Mouse (Mus musculus) Muller cell, postnatal 12 days (primary cell): ENCODE data around the gene Specc1.
A peak's percentile ranks its signal among the peaks of the same experiment; 100 is the strongest.

Experiments
- DNase-seq: peaks from one replicate; pipeline ENCODE4 v3.0.0-alpha.2; 2015; ENCODE audit errors: inconsistent ontology term

Specc1 gene

GRCm38 (mm10) chr11:61967034-61967433 lies 10.5 kb downstream of the Specc1 start:
- no peak for DNase-seq

GRCm38 (mm10) chr11:61968875-61969274 lies 12.3 kb downstream of the Specc1 start:
- DNase-seq: no peak

DNA sequence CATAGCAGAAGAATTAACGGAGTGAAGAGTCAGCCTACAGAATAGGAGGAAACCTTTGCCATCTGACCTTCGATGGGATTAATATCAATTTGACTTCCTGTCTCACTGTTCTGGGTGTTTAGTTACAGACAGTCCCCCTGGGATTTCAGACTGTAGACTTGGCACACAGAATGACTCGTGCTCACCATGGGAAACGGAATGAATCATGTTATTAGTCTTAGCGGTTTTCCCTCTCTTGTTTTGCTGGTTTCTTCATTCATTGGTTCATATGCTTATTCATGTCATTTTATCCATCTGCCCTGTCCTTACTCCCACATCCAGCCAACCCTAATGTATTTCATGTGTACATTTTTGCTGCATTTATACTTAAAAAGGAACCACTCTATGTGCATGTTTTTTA lies 14.3 kb downstream of the Specc1 start:
- peak; percentile 29 for DNase-seq

DNA sequence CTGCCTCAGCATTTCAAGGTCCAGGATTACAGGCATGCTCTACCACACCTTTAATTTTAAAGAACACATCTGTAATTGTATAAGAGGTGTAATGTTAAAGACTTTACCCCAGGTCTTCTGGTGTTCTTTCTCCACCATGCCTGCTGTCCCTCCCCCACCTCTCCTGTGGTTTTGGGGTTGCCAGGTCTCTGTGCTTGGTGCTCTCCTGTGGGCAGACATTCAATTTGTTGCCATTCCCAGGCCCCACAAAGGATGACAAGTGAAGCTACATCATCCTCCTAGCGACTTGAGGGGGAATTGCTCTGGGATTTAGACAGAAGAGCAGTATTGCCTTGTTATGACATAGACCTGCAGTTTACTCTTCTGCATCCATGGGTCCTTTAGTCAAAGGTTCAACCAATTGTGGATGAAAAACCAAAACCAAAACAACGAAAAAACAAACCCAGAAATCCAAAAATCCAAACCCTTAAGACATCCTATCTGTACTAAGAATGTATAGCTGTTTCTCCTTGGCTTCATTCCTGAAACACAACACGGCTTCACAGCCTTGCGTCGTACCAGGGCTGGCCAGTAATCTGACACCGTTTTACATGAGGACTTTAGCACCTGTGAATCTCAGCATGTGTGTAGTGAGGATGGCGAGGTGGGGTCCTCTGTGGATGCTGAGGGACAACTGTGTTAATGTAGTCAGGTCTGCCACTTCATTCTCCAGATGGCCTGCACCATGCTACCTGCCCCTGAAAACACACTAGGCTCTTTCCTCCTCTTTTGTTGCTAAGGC lies 15.1 kb downstream of the Specc1 start:
- DNase-seq: no peak

DNA sequence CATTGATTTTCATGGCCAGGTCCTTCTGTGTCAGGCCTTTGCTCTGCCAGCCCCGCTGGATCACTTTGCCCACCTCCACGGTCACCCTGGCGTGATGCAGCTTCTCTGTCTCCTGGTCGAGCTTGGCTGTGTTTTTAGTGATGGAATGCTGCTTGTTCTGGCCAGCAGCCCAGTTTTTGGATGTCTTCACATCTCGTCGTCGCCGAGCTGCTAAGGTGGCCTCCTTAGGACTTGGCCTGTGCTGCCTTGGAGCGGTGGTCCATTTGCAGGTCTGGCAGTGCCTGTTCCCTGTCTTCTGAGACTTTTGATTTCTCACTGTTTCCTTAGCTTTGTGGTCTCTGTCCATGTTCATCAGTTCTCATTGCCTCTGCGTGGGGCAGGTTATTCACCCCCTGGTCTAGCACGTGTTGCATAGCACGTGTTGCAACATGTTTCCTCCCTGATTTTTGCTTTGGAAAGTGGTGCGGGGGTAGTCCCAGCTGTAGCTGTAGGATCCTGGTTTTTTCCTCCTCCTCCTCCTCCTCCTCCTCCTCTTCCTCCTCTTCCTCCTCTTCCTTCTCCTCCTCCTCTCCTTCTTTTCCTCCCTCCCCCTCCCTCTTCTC lies 17.6 kb downstream of the Specc1 start:
- no peak for DNase-seq

- no peak for DNase-seq
Measured at GRCm38 (mm10) chr11:61975783-61976182, 19.2 kb downstream of the Specc1 start.

GRCm38 (mm10) chr11:61981285-61981684 lies 24.7 kb downstream of the Specc1 start:
- no peak for DNase-seq

DNA sequence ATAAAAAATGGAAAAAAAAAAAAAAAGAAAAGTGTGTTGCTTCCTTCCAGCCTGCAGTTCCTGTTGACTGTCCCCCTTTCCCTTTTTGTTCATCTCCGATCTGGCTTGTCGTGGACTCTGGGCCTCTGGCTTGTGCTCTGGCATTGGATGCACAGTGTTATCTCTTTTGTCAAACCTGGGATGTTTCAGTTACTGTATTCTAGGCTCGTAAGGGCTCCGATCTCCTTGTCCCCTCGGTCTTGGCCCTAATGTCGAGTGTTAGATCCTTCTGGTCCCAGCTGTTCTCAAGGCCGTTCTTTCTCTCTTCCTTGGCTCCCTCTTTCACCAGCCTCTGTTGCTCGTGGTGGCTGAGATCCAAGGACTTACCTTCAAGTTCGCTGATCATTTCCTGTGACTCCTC lies 26.3 kb downstream of the Specc1 start:
- no peak for DNase-seq

GRCm38 (mm10) chr11:61986939-61987338 lies 30.4 kb downstream of the Specc1 start:
- DNase-seq: no peak

- no peak for DNase-seq
Measured at GRCm38 (mm10) chr11:61989647-61990046, 33.1 kb downstream of the Specc1 start.

DNA sequence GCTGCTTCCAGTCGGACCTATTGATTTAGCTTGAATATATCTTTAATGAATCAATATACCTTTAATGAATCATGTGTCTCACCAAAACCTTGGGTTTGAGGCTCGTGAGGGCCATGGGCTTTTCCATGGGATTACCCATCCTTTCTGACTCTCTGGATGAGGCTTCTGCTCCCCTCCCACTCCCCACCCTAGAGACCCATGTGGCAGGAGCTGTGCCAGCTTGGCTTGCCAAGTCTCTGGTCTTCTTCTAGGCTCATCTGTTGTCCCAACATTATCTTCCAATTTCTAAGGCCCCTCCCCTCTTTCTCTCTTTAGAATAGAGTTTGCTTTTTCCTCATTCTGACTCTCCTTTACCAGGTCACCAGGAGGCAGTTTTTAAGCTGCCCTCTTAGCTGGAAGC lies 35.0 kb downstream of the Specc1 start:
- no peak for DNase-seq

DNA sequence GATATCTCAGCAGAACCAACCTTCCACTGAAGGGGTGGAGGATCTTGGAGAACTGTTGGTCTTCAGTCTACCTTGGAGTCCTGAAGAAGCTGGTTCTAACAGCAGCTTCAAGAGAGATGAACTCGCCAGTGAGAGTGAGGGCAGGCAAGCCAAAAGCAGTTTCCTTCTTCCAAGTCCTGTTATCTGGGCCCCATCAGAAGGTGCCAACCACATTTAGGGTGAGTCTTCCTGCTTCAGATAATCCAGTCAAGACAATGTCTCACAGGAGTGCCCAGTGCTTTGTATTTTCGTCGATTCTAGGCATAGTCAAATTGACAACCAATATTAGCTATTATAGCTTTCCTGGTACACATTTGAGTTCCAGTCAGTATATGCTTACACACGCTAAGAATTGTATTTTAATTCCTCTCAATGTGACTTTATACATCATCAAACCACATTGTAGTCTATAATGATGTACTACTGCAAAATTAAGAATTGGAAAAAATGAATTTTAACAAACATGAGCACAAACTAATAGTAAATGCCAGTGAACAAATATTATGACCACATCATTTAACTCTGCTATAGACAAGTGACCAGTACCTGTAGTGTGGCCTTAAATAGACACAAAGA lies 36.2 kb downstream of the Specc1 start:
- no peak for DNase-seq

- DNase-seq: no peak
Measured at GRCm38 (mm10) chr11:61999501-61999900, 42.9 kb downstream of the Specc1 start.

DNA sequence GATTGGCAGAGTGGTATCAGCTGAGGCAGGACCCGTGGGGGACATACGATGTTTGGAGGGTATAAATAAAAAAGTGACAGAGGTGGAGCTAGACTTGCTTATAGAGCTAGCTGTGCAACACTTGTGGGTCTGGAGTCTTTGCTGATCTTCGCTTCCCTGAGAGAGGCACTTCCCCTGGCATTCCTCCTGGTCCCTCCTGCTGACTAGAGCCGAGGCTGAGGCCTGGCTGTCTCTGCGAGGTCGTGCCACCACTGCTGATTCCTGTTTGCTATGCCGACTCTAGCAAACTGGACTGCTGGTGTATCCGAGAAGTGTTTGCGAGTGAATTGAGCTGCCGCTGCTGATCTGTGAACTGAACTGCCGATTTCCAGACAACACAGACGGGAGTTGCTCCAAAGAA lies 43.5 kb downstream of the Specc1 start:
- DNase-seq: no peak

DNA sequence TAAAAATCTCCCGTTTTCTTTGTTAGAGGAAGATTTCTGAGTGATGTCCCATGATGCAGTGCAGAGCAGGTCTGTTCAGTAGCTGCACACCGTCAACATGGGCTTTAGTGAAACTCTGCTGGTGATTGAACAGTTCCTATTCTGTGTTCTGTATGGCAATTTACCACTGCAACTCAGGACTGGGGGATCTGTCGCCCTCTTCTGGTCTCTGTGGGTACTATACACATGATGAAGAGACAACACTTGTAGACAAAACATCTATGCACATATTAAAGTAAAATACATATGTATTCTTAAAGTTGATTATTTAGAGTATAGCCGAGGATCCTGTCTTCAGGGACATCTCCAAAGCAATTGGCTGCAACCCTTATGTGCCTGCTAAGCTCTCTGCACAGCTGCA lies 45.4 kb downstream of the Specc1 start:
- DNase-seq: no peak

DNA sequence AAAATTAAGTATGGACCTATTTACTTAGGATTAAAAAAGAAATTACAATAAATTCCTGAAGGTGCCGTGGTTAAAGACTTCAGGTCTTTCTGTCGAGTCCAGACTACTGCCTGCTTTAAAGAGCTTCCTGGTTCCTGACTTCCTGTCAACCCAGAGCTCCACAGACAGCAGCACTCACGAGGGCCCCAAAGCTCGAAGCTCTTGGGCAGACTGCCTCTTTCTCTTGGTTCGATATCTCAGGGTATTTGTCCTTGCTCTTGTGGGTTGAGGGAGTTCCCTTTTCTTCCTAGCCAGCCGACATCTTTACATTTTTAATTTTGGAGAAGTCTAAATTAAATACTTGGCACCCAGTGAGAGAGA lies 48.3 kb downstream of the Specc1 start:
- DNase-seq: no peak

DNA sequence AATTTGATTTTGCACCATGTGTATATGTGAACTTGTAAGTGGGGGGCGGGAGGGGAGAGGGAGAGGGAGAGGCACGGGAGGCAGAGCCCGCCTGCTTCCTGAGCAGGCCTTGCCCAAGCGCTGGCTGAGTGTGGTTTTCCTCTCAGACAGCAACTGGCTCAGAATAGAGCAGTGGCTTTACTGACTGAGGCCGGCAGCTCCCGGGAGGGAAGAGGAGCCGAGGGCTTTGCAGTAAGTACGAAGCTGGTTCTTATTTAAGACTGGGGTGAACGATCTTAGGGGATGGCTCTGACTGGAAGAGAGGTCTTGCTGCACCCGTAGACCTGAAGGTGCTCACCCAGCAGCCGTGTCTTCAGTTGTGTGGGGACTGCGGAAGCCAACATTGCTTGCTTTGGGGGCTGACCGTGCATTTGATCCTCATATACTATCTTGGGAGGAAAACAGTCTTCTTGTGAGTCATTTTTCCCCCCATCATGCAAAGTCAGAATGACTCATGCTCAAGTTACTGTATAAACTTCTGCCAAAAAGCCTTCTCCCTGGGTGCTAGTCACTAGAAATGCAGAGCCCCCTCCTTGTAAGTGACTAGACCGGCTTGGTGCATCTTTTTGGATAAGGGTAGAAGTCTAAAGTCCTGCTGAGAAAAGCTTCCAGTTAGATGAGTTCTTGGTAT lies 48.8 kb downstream of the Specc1 start:
- peak; percentile 51 for DNase-seq

DNA sequence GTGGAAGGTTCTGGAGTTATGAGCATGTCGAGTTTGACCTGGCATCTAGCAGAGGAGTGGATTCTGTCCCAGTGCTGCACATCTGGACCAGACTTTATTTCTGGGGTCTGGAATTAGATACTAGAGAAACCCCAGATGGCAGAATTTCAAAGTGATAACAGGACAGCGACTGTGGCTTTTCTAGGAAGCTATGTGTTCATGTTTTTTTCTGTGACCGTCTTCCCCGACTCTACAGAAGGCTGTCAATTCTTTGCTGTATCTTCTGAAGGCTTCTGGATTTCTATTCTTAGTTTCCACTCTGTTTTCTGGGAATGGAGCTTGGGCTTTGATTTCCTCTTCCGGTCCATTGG lies 49.3 kb downstream of the Specc1 start:
- DNase-seq: no peak

DNA sequence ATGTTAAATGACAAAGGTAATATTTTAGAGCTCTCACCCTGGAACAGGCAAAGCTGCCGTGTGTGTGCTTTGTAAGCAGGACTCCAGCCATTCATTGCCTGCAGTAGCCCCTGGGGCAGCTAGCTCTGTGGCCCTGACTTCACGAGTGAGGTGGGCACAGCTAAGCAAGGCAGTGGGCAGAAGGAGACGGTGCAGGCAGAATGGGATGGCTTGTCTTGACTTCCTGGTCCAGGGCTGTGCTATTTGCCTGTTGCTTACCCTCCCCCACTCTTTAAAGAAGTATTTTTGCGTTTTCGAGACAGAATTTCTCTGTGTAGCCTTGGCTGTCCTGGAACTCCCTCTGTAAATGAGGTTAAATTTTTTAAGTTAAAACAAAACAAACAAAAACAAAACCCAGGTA lies 50.1 kb downstream of the Specc1 start:
- DNase-seq: no peak

DNA sequence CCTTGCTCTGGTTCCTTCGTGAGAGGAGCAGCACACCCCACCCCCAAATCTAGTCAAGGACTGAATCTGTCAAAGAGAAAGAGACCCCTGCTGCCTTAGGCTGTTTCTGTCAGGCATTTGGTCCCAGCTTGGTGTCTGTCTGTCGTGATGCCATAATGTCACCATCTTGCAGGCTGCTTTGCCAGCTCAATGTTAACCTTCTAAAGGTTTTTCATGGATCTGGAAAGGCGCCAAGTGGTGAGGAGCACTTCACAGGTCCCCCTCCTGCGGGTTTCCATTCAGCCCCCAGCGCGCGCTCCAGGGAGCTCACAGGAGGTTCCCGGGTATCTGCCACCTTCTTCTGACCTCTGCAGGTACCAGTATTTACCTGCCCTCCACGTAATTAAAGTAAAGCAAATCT lies 51.4 kb downstream of the Specc1 start:
- no peak for DNase-seq

DNA sequence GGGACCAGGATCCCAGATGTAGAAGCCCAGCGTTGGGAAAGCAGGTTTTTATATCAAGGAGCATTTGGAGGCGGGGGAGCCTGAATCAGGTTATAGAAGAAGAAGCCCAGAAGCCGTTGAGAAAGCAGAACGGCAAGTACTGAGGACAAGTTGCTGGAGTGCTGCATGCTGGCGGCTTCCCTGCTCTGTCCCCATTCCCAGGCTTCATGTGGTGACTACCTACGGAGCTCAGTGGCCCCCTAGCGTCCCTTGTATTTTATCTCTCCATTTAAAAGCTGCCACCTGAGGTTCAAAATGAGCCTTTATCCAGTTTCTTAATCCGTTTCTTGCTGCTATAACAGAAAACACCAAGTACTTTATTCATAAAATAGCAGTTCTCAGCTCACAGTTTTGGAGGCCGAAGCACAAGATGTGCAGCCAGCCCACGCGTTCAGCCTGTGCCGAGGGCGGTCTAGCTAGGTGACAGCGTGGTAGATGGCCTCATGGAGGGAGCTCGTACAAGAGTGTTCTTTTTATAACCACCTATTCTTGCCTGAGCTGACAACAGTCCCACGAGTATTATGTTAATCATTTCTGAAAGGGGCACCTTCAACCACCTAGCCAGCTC lies 54.2 kb downstream of the Specc1 start:
- no peak for DNase-seq

GRCm38 (mm10) chr11:62012039-62012438 lies 55.5 kb downstream of the Specc1 start:
- DNase-seq: no peak
